Mouse (Mus musculus): ENCODE data around the gene Atp6v1g2. TPM values are rescaled to one million over a fixed set of nuclear protein-coding genes. Genes with fewer than 3 reads are reported as not detected.
"Not testable (repeated sequence)": the region's sequence is repeated elsewhere in the genome, so short reads cannot be mapped to it uniquely, and the experiment has no call there.

Atp6v1g2 gene
- total RNA-seq, 4 experiments from 2014 or later: 1.3 to 2.3 (median 1.9) TPM

GRCm38 (mm10) chr17:35202442-35202841 is 31.0 kb upstream of the Atp6v1g2 start:
- DNase-seq (ENCODE audit: low spot score in 2 of 2): no peak

- no peak for DNase-seq (ENCODE audit: low spot score in 2 of 2)
Observed at GRCm38 (mm10) chr17:35204494-35205379, 28.7 kb upstream of the Atp6v1g2 start, which contains the start of gene Lta. TSS of gene Lta (minus strand) at chr17:35205351.

GRCm38 (mm10) chr17:35205380-35205769 is 28.1 kb upstream of the Atp6v1g2 start:
- no peak for DNase-seq (ENCODE audit: low spot score in 2 of 2)

- DNase-seq (ENCODE audit: low spot score in 2 of 2): no peak
Observed at GRCm38 (mm10) chr17:35209785-35210535, 23.5 kb upstream of the Atp6v1g2 start.

GRCm38 (mm10) chr17:35210593-35210992 is 22.9 kb upstream of the Atp6v1g2 start:
- DNase-seq (ENCODE audit: low spot score in 2 of 2): no peak

GRCm38 (mm10) chr17:35213071-35213470 is 20.4 kb upstream of the Atp6v1g2 start:
- no peak for DNase-seq (ENCODE audit: low spot score in 2 of 2)

- DNase-seq (ENCODE audit: low spot score in 2 of 2): no peak
Observed at GRCm38 (mm10) chr17:35218516-35219193, 14.8 kb upstream of the Atp6v1g2 start.

- no peak for DNase-seq (ENCODE audit: low spot score in 2 of 2)
Observed at GRCm38 (mm10) chr17:35219601-35220041, 13.8 kb upstream of the Atp6v1g2 start.

- DNase-seq (ENCODE audit: low spot score in 2 of 2): no peak
Observed at GRCm38 (mm10) chr17:35220156-35220952, 13.1 kb upstream of the Atp6v1g2 start, which contains the start of gene Gm16181. TSS of gene Gm16181 (plus strand) at chr17:35220834.

- DNase-seq (ENCODE audit: low spot score in 2 of 2): no peak
Observed at GRCm38 (mm10) chr17:35222299-35222698, 11.2 kb upstream of the Atp6v1g2 start.

GRCm38 (mm10) chr17:35224641-35225040 is 8.8 kb upstream of the Atp6v1g2 start:
- no peak for DNase-seq (ENCODE audit: low spot score in 2 of 2)

GRCm38 (mm10) chr17:35225456-35225855 is 8.0 kb upstream of the Atp6v1g2 start:
- DNase-seq (ENCODE audit: low spot score in 2 of 2): no peak

GRCm38 (mm10) chr17:35226561-35227046 is 6.9 kb upstream of the Atp6v1g2 start:
- DNase-seq (ENCODE audit: low spot score in 2 of 2): no peak

GRCm38 (mm10) chr17:35231022-35231421 is 2.4 kb upstream of the Atp6v1g2 start:
- DNase-seq (ENCODE audit: low spot score in 2 of 2): no peak

- DNase-seq (ENCODE audit: low spot score in 2 of 2): peak; percentile 63 to 69
Observed at GRCm38 (mm10) chr17:35232043-35232442, 1.4 kb upstream of the Atp6v1g2 start.

- no peak for DNase-seq (ENCODE audit: low spot score in 2 of 2)
Observed at GRCm38 (mm10) chr17:35232659-35233058, 801 bp upstream of the Atp6v1g2 start.

GRCm38 (mm10) chr17:35234090-35234489 is 630 bp downstream of the Atp6v1g2 start:
- DNase-seq (ENCODE audit: low spot score in 2 of 2): not testable (repeated sequence)

GRCm38 (mm10) chr17:35234903-35235302 is 1.4 kb downstream of the Atp6v1g2 start:
- no peak for DNase-seq (ENCODE audit: low spot score in 2 of 2)

GRCm38 (mm10) chr17:35235614-35236389 is 2.3 kb downstream of the Atp6v1g2 start, which contains the start of gene Nfkbil1:
TSS of gene Nfkbil1 (minus strand) at chr17:35235792.
- DNase-seq (ENCODE audit: low spot score in 2 of 2): peak; percentile 78 to 79

GRCm38 (mm10) chr17:35236390-35236746 is 2.9 kb downstream of the Atp6v1g2 start:
- DNase-seq (ENCODE audit: low spot score in 2 of 2): peak; percentile 92 to 96

Data from gastrocnemius, adult 8-10 months (tissue).